Mouse (Mus musculus) lung, postnatal 0 days (tissue): ENCODE data around the gene Sec13. TPM values are rescaled to one million over a fixed set of nuclear protein-coding genes. Genes with fewer than 3 reads are reported as not detected.
A peak's percentile ranks its signal among the peaks of the same experiment; 100 is the strongest.

Experiments
- ATAC-seq: fragments of 200-750 bp; cut with Nextera tagmentation; 2 replicates; pipeline ENCODE4 v1.8.0; 2017; ENCODE audit warnings: moderate library complexity
- DNase-seq: peaks from one replicate; pipeline ENCODE4 v3.0.0-alpha.2; 2016; ENCODE audit warnings: low spot score
- H3K27ac ChIP-seq: fragments of 300-500 bp; sonication (generic); 2 replicates; pipeline ENCODE4 v1.5.1; 2014; ENCODE audit warnings: antibody characterized with exemption, mild to moderate bottlenecking, low read length, mixed read lengths
- H3K27me3 ChIP-seq: fragments of 300-500 bp; sonication (generic); replicated peaks from 2 replicates; pipeline ENCODE4 v1.6.1; 2014; ENCODE audit warnings: low read length, mixed read lengths; ENCODE audit not compliant: insufficient read depth
- H3K36me3 ChIP-seq: fragments of 300-500 bp; sonication (generic); 2 replicates; pipeline ENCODE4 v1.6.1; 2014; ENCODE audit warnings: low read length, mixed read lengths; ENCODE audit not compliant: insufficient read depth
- H3K4me1 ChIP-seq: fragments of 300-500 bp; sonication (generic); 2 replicates; pipeline ENCODE4 v1.6.1; 2014; ENCODE audit warnings: antibody characterized with exemption, low read depth, low read length, mixed read lengths; ENCODE audit not compliant: insufficient read depth
- H3K4me2 ChIP-seq: fragments of 300-500 bp; sonication (generic); replicated peaks from 2 replicates; pipeline ENCODE4 v1.6.1; 2014; ENCODE audit warnings: low read depth, mild to moderate bottlenecking, low read length, moderate library complexity, mixed read lengths
- H3K4me3 ChIP-seq: fragments of 300-500 bp; sonication (generic); 2 replicates; pipeline ENCODE4 v1.5.1; 2014; ENCODE audit warnings: low read depth, low read length
- H3K9ac ChIP-seq: fragments of 300-500 bp; sonication (generic); replicated peaks from 2 replicates; pipeline ENCODE4 v1.6.1; 2014; ENCODE audit warnings: low read depth, mild to moderate bottlenecking
- H3K9me3 ChIP-seq: fragments of 300-500 bp; sonication (generic); 2 replicates; pipeline ENCODE4 v1.6.1; 2016; ENCODE audit warnings: low read length, mixed read lengths
- CTCF ChIP-seq: IDR thresholded peaks from 2 replicates; pipeline ENCODE4 v1.5.1; 2016; ENCODE audit warnings: antibody characterized with exemption, mild to moderate bottlenecking
- EP300 ChIP-seq: IDR thresholded peaks from 2 replicates; pipeline ENCODE4 v1.6.1; 2016; ENCODE audit warnings: antibody characterized with exemption, mild to moderate bottlenecking, control low read depth
- WGBS: fragments of 180-500 bp; shearing (Covaris S2); extraction: QIAGEN DNeasy Blood & Tissue Kit; methylation state at CpG from one replicate; pipeline ENCODE4 v1.1.7; 2014; 5-methylcytosine and 5-hydroxymethylcytosine counted together
- polyA plus RNA-seq: library from polyadenylated mRNA; unstranded; fragments of >200 nt; fragmentation: Nextera tagmentation; extraction: Ambion mirVana; gene quantifications from 2 replicates; pipeline ENCODE4 v1.2.1, GENCODE M21; 2015

Gene Sec13
- 163 and 178 TPM in 2 replicates for polyA plus RNA-seq

- H3K4me1 ChIP-seq = no peaks in the 10 kb centered on the region; the same call in 1 of the 2 replicates
- H3K4me2 ChIP-seq = peak within 1 kb of the TSS; percentile 68
- H3K4me3 ChIP-seq = peak within 1 kb of the TSS; percentile 77
- H3K9me3 ChIP-seq = no peaks in the 10 kb centered on the region
- ATAC-seq (peak; percentile 90), DNase-seq (peak; percentile 88)
- TF ChIP-seq CTCF (no peak; the same call in 1 of the 2 replicates), EP300 (peak; percentile 37; the same call in 1 of the 2 replicates)
- peak within 1 kb of the TSS; percentile 84 for H3K9ac ChIP-seq
- no peaks in the 10 kb centered on the region for H3K36me3 ChIP-seq
- peak within 1 kb of the TSS; percentile 68 for H3K27ac ChIP-seq
- WGBS = 7% methylated on average over 41 of the region's 41 CpGs
- no peaks in the 10 kb centered on the region for H3K27me3 ChIP-seq
Measured at GRCm38 (mm10) chr6:113740236-113741217, at the start of gene Sec13. Gene Sec13, minus strand, starts transcription at chr6:113740743.

GRCm38 (mm10) chr6:113787459-113787968, 47.0 kb upstream of the Sec13 start:
- Histone ChIP-seq H3K4me1 (no peaks in the 10 kb centered on the region), H3K9ac (no peak overlapping the region), H3K4me3 (no peak overlapping the region), H3K9me3 (no peaks in the 10 kb centered on the region), H3K36me3 (no peaks in the 10 kb centered on the region), H3K4me2 (no peak overlapping the region), H3K27me3 (0 out of 2 replicates have a peak, but pooled peaks cover 2% of the 10 kb centered on the region), H3K27ac (no peak overlapping the region)
- TF ChIP-seq EP300 (no peak), CTCF (no peak)
- peak; percentile 30 for ATAC-seq
- DNase-seq = peak; percentile 6
- WGBS = 29% methylated on average over 6 of the region's 6 CpGs

- Histone ChIP-seq H3K27ac (no peak overlapping the region), H3K4me1 (no peaks in the 10 kb centered on the region), H3K36me3 (no peaks in the 10 kb centered on the region), H3K9ac (no peak overlapping the region), H3K27me3 (0 out of 2 replicates have a peak, but pooled peaks cover 2% of the 10 kb centered on the region), H3K9me3 (no peaks in the 10 kb centered on the region), H3K4me2 (no peak overlapping the region), H3K4me3 (no peak overlapping the region)
- TF ChIP-seq CTCF (no peak), EP300 (no peak)
- DNase-seq = no peak
- ATAC-seq = no peak
- WGBS = 77% methylated on average over 7 of the region's 7 CpGs
Measured at GRCm38 (mm10) chr6:113785658-113786057, 45.1 kb upstream of the Sec13 start.

GRCm38 (mm10) chr6:113778229-113778753, 37.7 kb upstream of the Sec13 start:
- Histone ChIP-seq H3K9ac (no peak overlapping the region), H3K4me3 (no peak overlapping the region), H3K27me3 (no peaks in the 10 kb centered on the region), H3K36me3 (no peaks in the 10 kb centered on the region), H3K9me3 (no peaks in the 10 kb centered on the region), H3K4me2 (no peak overlapping the region), H3K27ac (no peak overlapping the region), H3K4me1 (no peaks in the 10 kb centered on the region)
- DNase-seq (no peak), ATAC-seq (no peak)
- WGBS = 58% methylated on average over 7 of the region's 7 CpGs
- no peak for TF ChIP-seq CTCF
- no peak for TF ChIP-seq EP300

GRCm38 (mm10) chr6:113768804-113769203, 28.3 kb upstream of the Sec13 start:
- TF ChIP-seq CTCF (no peak), EP300 (no peak)
- no peaks in the 10 kb centered on the region for H3K36me3 ChIP-seq
- no peak overlapping the region for H3K27ac ChIP-seq
- H3K9ac ChIP-seq = no peak overlapping the region
- no peaks in the 10 kb centered on the region; the same call in 1 of the 2 replicates for H3K27me3 ChIP-seq
- H3K4me2 ChIP-seq = no peak overlapping the region
- H3K4me3 ChIP-seq = no peak overlapping the region
- H3K9me3 ChIP-seq = no peaks in the 10 kb centered on the region
- H3K4me1 ChIP-seq = no peaks in the 10 kb centered on the region
- ATAC-seq (no peak), DNase-seq (no peak)
- WGBS = 38% methylated on average over 11 of the region's 11 CpGs

GRCm38 (mm10) chr6:113761644-113762043, 21.1 kb upstream of the Sec13 start:
- no peak overlapping the region for H3K4me2 ChIP-seq
- TF ChIP-seq CTCF (peak; percentile 95), EP300 (no peak)
- no peak overlapping the region for H3K9ac ChIP-seq
- no peak overlapping the region for H3K4me3 ChIP-seq
- no peaks in the 10 kb centered on the region for H3K4me1 ChIP-seq
- 22% methylated on average over 7 of the region's 7 CpGs for WGBS
- H3K36me3 ChIP-seq = no peaks in the 10 kb centered on the region
- ATAC-seq (peak; percentile 43; the same call in 1 of the 2 replicates), DNase-seq (peak; percentile 87)
- no peaks in the 10 kb centered on the region; the same call in 1 of the 2 replicates for H3K27me3 ChIP-seq
- no peaks in the 10 kb centered on the region for H3K9me3 ChIP-seq
- no peak overlapping the region for H3K27ac ChIP-seq
